Mouse (Mus musculus): Measurements from ENCODE around the gene Sptssb. TPM values are rescaled to one million over a fixed set of nuclear protein-coding genes. Genes with fewer than 3 reads are reported as not detected.

Sptssb gene
- polyA plus RNA-seq, 1 experiment: not detected

GRCm38 (mm10) chr3:69860589-69861521 lies 1.1 kb upstream of the Sptssb start:
- TF ChIP-seq CTCF (IDR thresholded peaks at IDR 0.05; ENCODE audit: borderline replicate concordance, insufficient read depth, low read length) (peak; percentile 33; the same call in 1 of the 2 replicates), POLR2A (IDR thresholded peaks at IDR 0.05; ENCODE audit: low read depth, low read length) (no peak)
- no peak overlapping the region for H3K27ac ChIP-seq (ENCODE audit: insufficient read depth, low read length)
- no peaks in the 10 kb centered on the region for H3K4me1 ChIP-seq (ENCODE audit: control insufficient read depth, insufficient read depth, low read length)
- H3K4me3 ChIP-seq (ENCODE audit: insufficient read depth, low read length): peak overlapping the region; percentile 37

- Histone ChIP-seq H3K4me3 (ENCODE audit: insufficient read depth, low read length) (no peak overlapping the region), H3K27ac (ENCODE audit: insufficient read depth, low read length) (no peak overlapping the region), H3K4me1 (ENCODE audit: control insufficient read depth, insufficient read depth, low read length) (no peaks in the 10 kb centered on the region)
- no peak for TF ChIP-seq CTCF (IDR thresholded peaks at IDR 0.05; ENCODE audit: borderline replicate concordance, insufficient read depth, low read length)
- TF ChIP-seq POLR2A (IDR thresholded peaks at IDR 0.05; ENCODE audit: low read depth, low read length): no peak
These were observed 20.3 kb downstream of the Sptssb start for GRCm38 (mm10) chr3:69839485-69839884.

- Histone ChIP-seq H3K4me3 (ENCODE audit: insufficient read depth, low read length) (no peak overlapping the region), H3K27ac (ENCODE audit: insufficient read depth, low read length) (no peak overlapping the region), H3K4me1 (ENCODE audit: control insufficient read depth, insufficient read depth, low read length) (no peaks in the 10 kb centered on the region)
- TF ChIP-seq CTCF (IDR thresholded peaks at IDR 0.05; ENCODE audit: borderline replicate concordance, insufficient read depth, low read length): no peak
- no peak for TF ChIP-seq POLR2A (IDR thresholded peaks at IDR 0.05; ENCODE audit: low read depth, low read length)
These were observed 30.2 kb downstream of the Sptssb start for GRCm38 (mm10) chr3:69829532-69829931.

- H3K4me1 ChIP-seq (ENCODE audit: control insufficient read depth, insufficient read depth, low read length): no peaks in the 10 kb centered on the region
- H3K27ac ChIP-seq (ENCODE audit: insufficient read depth, low read length): no peak overlapping the region
- TF ChIP-seq POLR2A (IDR thresholded peaks at IDR 0.05; ENCODE audit: low read depth, low read length): no peak
- TF ChIP-seq CTCF (IDR thresholded peaks at IDR 0.05; ENCODE audit: borderline replicate concordance, insufficient read depth, low read length): no peak
- no peak overlapping the region for H3K4me3 ChIP-seq (ENCODE audit: insufficient read depth, low read length)
These were observed 35.2 kb downstream of the Sptssb start for GRCm38 (mm10) chr3:69824536-69824935.

- Histone ChIP-seq H3K4me3 (ENCODE audit: insufficient read depth, low read length) (no peak overlapping the region), H3K4me1 (ENCODE audit: control insufficient read depth, insufficient read depth, low read length) (no peaks in the 10 kb centered on the region), H3K27ac (ENCODE audit: insufficient read depth, low read length) (no peak overlapping the region)
- TF ChIP-seq POLR2A (IDR thresholded peaks at IDR 0.05; ENCODE audit: low read depth, low read length) (no peak), CTCF (IDR thresholded peaks at IDR 0.05; ENCODE audit: borderline replicate concordance, insufficient read depth, low read length) (no peak)
These were observed 39.1 kb downstream of the Sptssb start for GRCm38 (mm10) chr3:69820614-69821013.

- TF ChIP-seq POLR2A (IDR thresholded peaks at IDR 0.05; ENCODE audit: low read depth, low read length): no peak
- no peak for TF ChIP-seq CTCF (IDR thresholded peaks at IDR 0.05; ENCODE audit: borderline replicate concordance, insufficient read depth, low read length)
- Histone ChIP-seq H3K4me1 (ENCODE audit: control insufficient read depth, insufficient read depth, low read length) (no peaks in the 10 kb centered on the region), H3K27ac (ENCODE audit: insufficient read depth, low read length) (no peak overlapping the region), H3K4me3 (ENCODE audit: insufficient read depth, low read length) (no peak overlapping the region)
These were observed 39.9 kb downstream of the Sptssb start for GRCm38 (mm10) chr3:69819851-69820200.

GRCm38 (mm10) chr3:69819146-69819850 lies 40.4 kb downstream of the Sptssb start:
- no peak overlapping the region for H3K27ac ChIP-seq (ENCODE audit: insufficient read depth, low read length)
- no peak for TF ChIP-seq CTCF (IDR thresholded peaks at IDR 0.05; ENCODE audit: borderline replicate concordance, insufficient read depth, low read length)
- TF ChIP-seq POLR2A (IDR thresholded peaks at IDR 0.05; ENCODE audit: low read depth, low read length): no peak
- H3K4me1 ChIP-seq (ENCODE audit: control insufficient read depth, insufficient read depth, low read length): no peaks in the 10 kb centered on the region
- H3K4me3 ChIP-seq (ENCODE audit: insufficient read depth, low read length): no peak overlapping the region

- H3K4me1 ChIP-seq (ENCODE audit: control insufficient read depth, insufficient read depth, low read length): no peaks in the 10 kb centered on the region
- TF ChIP-seq POLR2A (IDR thresholded peaks at IDR 0.05; ENCODE audit: low read depth, low read length): no peak
- no peak for TF ChIP-seq CTCF (IDR thresholded peaks at IDR 0.05; ENCODE audit: borderline replicate concordance, insufficient read depth, low read length)
- H3K4me3 ChIP-seq (ENCODE audit: insufficient read depth, low read length): no peak overlapping the region
- no peak overlapping the region for H3K27ac ChIP-seq (ENCODE audit: insufficient read depth, low read length)
These were observed 41.3 kb downstream of the Sptssb start for GRCm38 (mm10) chr3:69818466-69818865.

GRCm38 (mm10) chr3:69816547-69816946 lies 43.2 kb downstream of the Sptssb start:
- no peak overlapping the region for H3K4me3 ChIP-seq (ENCODE audit: insufficient read depth, low read length)
- H3K4me1 ChIP-seq (ENCODE audit: control insufficient read depth, insufficient read depth, low read length): no peaks in the 10 kb centered on the region
- TF ChIP-seq CTCF (IDR thresholded peaks at IDR 0.05; ENCODE audit: borderline replicate concordance, insufficient read depth, low read length) (no peak), POLR2A (IDR thresholded peaks at IDR 0.05; ENCODE audit: low read depth, low read length) (no peak)
- H3K27ac ChIP-seq (ENCODE audit: insufficient read depth, low read length): no peak overlapping the region

All from embryonic fibroblast, embryonic 13.5 days (primary cell).